Mouse (Mus musculus) MEL (cell line): Measurements from ENCODE around the gene Fam213a. TPM values are rescaled to one million over a fixed set of nuclear protein-coding genes. Genes with fewer than 3 reads are reported as not detected.

ENCODE experiments used
- DNase-seq: peaks from one replicate; pipeline ENCODE4 v3.0.0; 2011; ENCODE audit warnings: low read depth, low spot score
- H3K27ac ChIP-seq: 2 replicates; pipeline ENCODE4 v1.5.1; 2012; ENCODE audit warnings: low read depth, mild to moderate bottlenecking, control low read depth, low read length, moderate library complexity; ENCODE audit not compliant: control insufficient read depth
- H3K27me3 ChIP-seq, 2 experiments: fragments of 150-350 bp in 1 of 2; sonication (generic) in 1 of 2; 2 replicates each; pipeline ENCODE4 v1.6.1; 2012; ENCODE audit warnings: low read length in 2 of 2, mild to moderate bottlenecking in 2 of 2, improper control_type of control experiment in 1 of 2, moderate library complexity in 1 of 2; ENCODE audit not compliant: insufficient read depth in 2 of 2, control insufficient read depth in 1 of 2
- H3K36me3 ChIP-seq, 2 experiments: 2 replicates each; pipeline ENCODE4 v1.6.1; 2012 to 2014; ENCODE audit warnings: low read length in 2 of 2, improper control_type of control experiment in 1 of 2, inconsistent platforms in 1 of 2, mild to moderate bottlenecking in 1 of 2; ENCODE audit not compliant: insufficient read depth in 2 of 2, control insufficient read depth in 1 of 2
- H3K4me1 ChIP-seq, 2 experiments: fragments of 150-350 bp in 1 of 2; sonication (generic) in 1 of 2; 2 replicates each; pipeline ENCODE4 v1.6.1; 2012; ENCODE audit warnings: low read length in 2 of 2, improper control_type of control experiment in 1 of 2, mild to moderate bottlenecking in 1 of 2; ENCODE audit not compliant: insufficient read depth in 2 of 2, control insufficient read depth in 1 of 2
- H3K4me3 ChIP-seq, 2 experiments: fragments of 150-350 bp in 1 of 2; sonication (generic) in 1 of 2; 2 replicates each; pipeline ENCODE4 v1.5.1; 2012; ENCODE audit warnings: low read depth in 2 of 2, low read length in 2 of 2, mild to moderate bottlenecking in 2 of 2, moderate library complexity in 2 of 2, control low read depth in 1 of 2, improper control_type of control experiment in 1 of 2; ENCODE audit not compliant: control insufficient read depth in 1 of 2, insufficient read depth in 1 of 2
- H3K79me2 ChIP-seq: 2 replicates; pipeline ENCODE4 v1.6.1; 2012; ENCODE audit warnings: mild to moderate bottlenecking, low read length, moderate library complexity; ENCODE audit not compliant: control insufficient read depth, poor library complexity, insufficient read depth
- H3K9ac ChIP-seq: 2 replicates; pipeline ENCODE4 v1.6.1; 2012; ENCODE audit warnings: low read depth, mild to moderate bottlenecking, control low read depth, low read length, moderate library complexity; ENCODE audit not compliant: control insufficient read depth, poor library complexity, severe bottlenecking
- H3K9me3 ChIP-seq: fragments of 150-350 bp; sonication (generic); replicated peaks from 2 replicates; pipeline ENCODE4 v1.6.1; 2012; ENCODE audit warnings: mild to moderate bottlenecking, low read length, improper control_type of control experiment, moderate library complexity; ENCODE audit not compliant: insufficient read depth
- CHD1 ChIP-seq: IDR thresholded peaks from 2 replicates; pipeline ENCODE4 v1.6.1; 2012; ENCODE audit warnings: low read depth, mild to moderate bottlenecking, inconsistent platforms, low read length, improper control_type of control experiment
- CHD2 ChIP-seq: IDR thresholded peaks from 2 replicates; pipeline ENCODE4 v1.6.1; 2011; ENCODE audit warnings: low read length, improper control_type of control experiment
- E2F4 ChIP-seq: IDR thresholded peaks from 2 replicates; pipeline ENCODE4 v1.6.1; 2011; ENCODE audit warnings: low read depth, low read length, improper control_type of control experiment, borderline replicate concordance
- EP300 ChIP-seq, 2 experiments: IDR thresholded peaks; 2 replicates each; pipeline ENCODE4 v1.6.1; 2011; ENCODE audit warnings: improper control_type of control experiment in 2 of 2, low read length in 2 of 2, low read depth in 1 of 2, mild to moderate bottlenecking in 1 of 2
- GATA1 ChIP-seq: IDR thresholded peaks from 2 replicates; pipeline ENCODE4 v1.6.1; 2011; ENCODE audit warnings: low read depth, low read length, improper control_type of control experiment
- HCFC1 ChIP-seq: IDR thresholded peaks from 2 replicates; pipeline ENCODE4 v1.6.1; 2012; ENCODE audit warnings: low read depth, mild to moderate bottlenecking, inconsistent platforms, low read length, improper control_type of control experiment, moderate library complexity
- JUND ChIP-seq: IDR thresholded peaks from 2 replicates; pipeline ENCODE4 v1.6.1; 2011; ENCODE audit warnings: low read depth, mild to moderate bottlenecking, improper control_type of control experiment, low read length
- MAFK ChIP-seq: IDR thresholded peaks from 2 replicates; pipeline ENCODE4 v1.6.1; 2011; ENCODE audit warnings: low read depth, mild to moderate bottlenecking, low read length, improper control_type of control experiment, borderline replicate concordance
- MAZ ChIP-seq: IDR thresholded peaks from 2 replicates; pipeline ENCODE4 v1.6.1; 2012; ENCODE audit warnings: low read depth, mild to moderate bottlenecking, inconsistent platforms, low read length, improper control_type of control experiment
- MXI1 ChIP-seq: IDR thresholded peaks from 2 replicates; pipeline ENCODE4 v1.6.1; 2011; ENCODE audit warnings: mild to moderate bottlenecking, low read depth, low read length, improper control_type of control experiment
- POLR2AphosphoS2 ChIP-seq: IDR thresholded peaks from 2 replicates; pipeline ENCODE4 v1.6.1; 2011; ENCODE audit warnings: low read length, improper control_type of control experiment
- SIN3A ChIP-seq: IDR thresholded peaks from 2 replicates; pipeline ENCODE4 v1.6.1; 2012; ENCODE audit warnings: low read length, improper control_type of control experiment, inconsistent platforms
- SMC3 ChIP-seq: IDR thresholded peaks from 2 replicates; pipeline ENCODE4 v1.6.1; 2011; ENCODE audit warnings: low read depth, low read length, improper control_type of control experiment
- TAL1 ChIP-seq: IDR thresholded peaks from 2 replicates; pipeline ENCODE4 v1.6.1; 2012; ENCODE audit warnings: mild to moderate bottlenecking, inconsistent platforms, low read length, moderate library complexity, mixed read lengths
- TCF12 ChIP-seq: IDR thresholded peaks from 2 replicates; pipeline ENCODE4 v1.6.1; 2014; ENCODE audit warnings: low read depth, mild to moderate bottlenecking, inconsistent platforms, low read length, improper control_type of control experiment, moderate library complexity
- ZC3H11A ChIP-seq: IDR thresholded peaks from 2 replicates; pipeline ENCODE4 v1.6.1; 2012; ENCODE audit warnings: low read depth, mild to moderate bottlenecking, inconsistent platforms, low read length, improper control_type of control experiment
- polyA plus RNA-seq, 2 experiments: library from polyadenylated mRNA; stranded (reverse) in 1 of 2; unstranded in 1 of 2; fragments of >175 nt in 1 of 2; fragments of >200 nt in 1 of 2; gene quantifications; 2 replicates each; pipeline versions ENCODE4 v1.2.1 to v1.2.4; 2012; ENCODE audit warnings: low replicate concordance in 2 of 2, low read depth in 1 of 2; ENCODE audit not compliant: insufficient read length in 2 of 2, insufficient read depth in 1 of 2, missing spikeins in 1 of 2
- total RNA-seq: library from RNA; depleted of rRNA; stranded (reverse); fragments of 300-350 nt; gene quantifications from 2 replicates; pipeline ENCODE4 v1.2.3, GENCODE M21; 2012

Fam213a gene
- total and polyA plus RNA-seq, 3 experiments = 19.2 to 28.5 TPM; not detected in 1

- H3K4me1 ChIP-seq = peaks cover 19 to 42% of the 10 kb centered on the region in 2 experiments
- H3K4me3 ChIP-seq = no peak overlapping the region
- peak overlapping the region; percentile 27; the same call in 1 of the 2 replicates for H3K27ac ChIP-seq
Measured at GRCm38 (mm10) chr14:40988780-40989179, 24.8 kb downstream of the Fam213a start.

GRCm38 (mm10) chr14:40987184-40987583, 26.4 kb downstream of the Fam213a start:
- Histone ChIP-seq H3K4me1 (peaks cover 17 to 32% of the 10 kb centered on the region in 2 experiments), H3K27me3 (no peaks in the 10 kb centered on the region), H3K27ac (no peak overlapping the region), H3K4me3 (no peak overlapping the region), H3K9ac (no peak overlapping the region), H3K79me2 (no peaks in the 10 kb centered on the region), H3K9me3 (no peaks in the 10 kb centered on the region), H3K36me3 (peaks cover 0 to 34% of the 10 kb centered on the region in 2 experiments; a peak in 2 of 4 replicates)
- TF ChIP-seq GATA1 (no peak), MAZ (no peak), E2F4 (no peak), TAL1 (no peak), SIN3A (no peak), CHD2 (no peak), JUND (no peak), EP300 (IDR thresholded peaks at IDR 0.05; ENCODE audit: low read depth in 1 of 2, low read length in 2 of 2) (no peak), MXI1 (no peak), POLR2AphosphoS2 (no peak), MAFK (no peak)
- no peak for DNase-seq

More at GRCm38 (mm10) chr14:40988780-40989179, 24.8 kb downstream of the Fam213a start:
- no peaks in the 10 kb centered on the region for H3K9me3 ChIP-seq
- H3K36me3 ChIP-seq = peaks cover 0 to 41% of the 10 kb centered on the region in 2 experiments; a peak in 2 of 4 replicates
- TF ChIP-seq MAZ (no peak), SMC3 (no peak), TAL1 (peak; percentile 22), EP300 (IDR thresholded peaks at IDR 0.05; ENCODE audit: low read depth in 1 of 2, low read length in 2 of 2) (peak; percentile 32 to 71; a peak in 3 of 4 replicates), ZC3H11A (no peak), TCF12 (0 out of 2 replicates have a peak, but pooled peaks have one; percentile 21), POLR2AphosphoS2 (no peak), HCFC1 (no peak), CHD1 (no peak), GATA1 (peak; percentile 50)
- H3K27me3 ChIP-seq = no peaks in the 10 kb centered on the region
- peak; percentile 54 for DNase-seq
- H3K79me2 ChIP-seq = no peaks in the 10 kb centered on the region
- H3K9ac ChIP-seq = no peak overlapping the region
